Mouse (Mus musculus): ENCODE results near the gene Lrp2.

DNA sequence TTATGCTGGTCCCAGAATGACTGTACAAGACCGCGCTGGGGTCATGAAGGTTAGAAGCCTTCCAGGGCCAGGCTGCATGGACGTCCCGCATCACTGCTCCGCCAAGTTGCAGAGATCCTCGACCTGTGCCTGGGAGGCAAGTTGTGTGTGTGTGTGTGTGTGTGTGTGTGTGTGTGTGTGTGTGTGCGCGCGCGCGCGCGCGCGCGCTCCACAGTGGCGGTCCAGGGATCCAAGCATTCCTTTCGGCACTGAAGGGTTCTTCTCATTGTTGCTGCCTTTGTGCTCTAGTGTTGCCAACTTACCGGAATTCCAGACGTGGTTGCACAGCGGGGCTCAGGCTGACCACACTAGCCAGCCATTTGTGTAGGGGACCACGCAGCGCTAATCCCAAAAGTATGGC lies 2.0 kb upstream of the Lrp2 start:
- TF ChIP-seq CTCF (conservative IDR thresholded peaks at IDR 0.05; ENCODE audit: low read length): no peak
- no peak for TF ChIP-seq POU5F1 (IDR thresholded peaks at IDR 0.05; ENCODE audit: borderline replicate concordance, low read length)
- TF ChIP-seq NANOG (IDR thresholded peaks at IDR 0.05; ENCODE audit: borderline replicate concordance, low read length): no peak
